Mouse (Mus musculus) liver, embryonic 13.5 days (tissue): Measurements from ENCODE around the gene Rabgap1l. TPM values are rescaled to one million over a fixed set of nuclear protein-coding genes. Genes with fewer than 3 reads are reported as not detected.

Source experiments
- ATAC-seq: fragments of 200-750 bp; cut with Nextera tagmentation; 2 replicates; pipeline ENCODE4 v1.8.0; 2017; ENCODE audit warnings: low read depth, mild to moderate bottlenecking, moderate number of reproducible peaks, moderate library complexity
- DNase-seq: peaks from one replicate; pipeline ENCODE4 v3.0.0; 2022
- H3K27ac ChIP-seq: fragments of 300-500 bp; sonication (generic); 2 replicates; pipeline ENCODE4 v1.5.1; 2015; ENCODE audit warnings: moderate library complexity, mild to moderate bottlenecking, inconsistent platforms
- H3K27me3 ChIP-seq: fragments of 300-500 bp; sonication (generic); 2 replicates; pipeline ENCODE4 v1.6.1; 2015; ENCODE audit warnings: mild to moderate bottlenecking, inconsistent platforms
- H3K36me3 ChIP-seq: fragments of 300-500 bp; sonication (generic); 2 replicates; pipeline ENCODE4 v1.6.1; 2015; ENCODE audit warnings: mild to moderate bottlenecking, inconsistent platforms
- H3K4me1 ChIP-seq: fragments of 300-500 bp; sonication (generic); replicated peaks from 2 replicates; pipeline ENCODE4 v1.6.1; 2015; ENCODE audit warnings: inconsistent platforms
- H3K4me2 ChIP-seq: fragments of 300-500 bp; sonication (generic); 2 replicates; pipeline ENCODE4 v1.6.1; 2015; ENCODE audit warnings: inconsistent platforms, mild to moderate bottlenecking, moderate library complexity
- H3K4me3 ChIP-seq: fragments of 300-500 bp; sonication (generic); replicated peaks from 2 replicates; pipeline ENCODE4 v1.5.1; 2015; ENCODE audit warnings: mild to moderate bottlenecking, inconsistent platforms
- H3K9ac ChIP-seq: fragments of 300-500 bp; sonication (generic); 2 replicates; pipeline ENCODE4 v1.6.1; 2015; ENCODE audit warnings: mild to moderate bottlenecking, inconsistent platforms
- H3K9me3 ChIP-seq: fragments of 300-500 bp; sonication (generic); replicated peaks from 2 replicates; pipeline ENCODE4 v1.6.1; 2016; ENCODE audit warnings: inconsistent platforms
- WGBS: fragments of 180-500 bp; shearing (Covaris S2); methylation state at CpG from one replicate; pipeline ENCODE4 v1.1.7; 2015; ENCODE audit not compliant: insufficient replicate concordance; 5-methylcytosine and 5-hydroxymethylcytosine counted together
- polyA plus RNA-seq: library from polyadenylated mRNA; unstranded; fragments of >200 nt; fragmentation: Nextera tagmentation; extraction: Ambion mirVana; gene quantifications from 2 replicates; pipeline ENCODE4 v1.2.1, GENCODE M21; 2015

Rabgap1l gene
- polyA plus RNA-seq = 37.5 and 41.6 TPM in 2 replicates

DNA sequence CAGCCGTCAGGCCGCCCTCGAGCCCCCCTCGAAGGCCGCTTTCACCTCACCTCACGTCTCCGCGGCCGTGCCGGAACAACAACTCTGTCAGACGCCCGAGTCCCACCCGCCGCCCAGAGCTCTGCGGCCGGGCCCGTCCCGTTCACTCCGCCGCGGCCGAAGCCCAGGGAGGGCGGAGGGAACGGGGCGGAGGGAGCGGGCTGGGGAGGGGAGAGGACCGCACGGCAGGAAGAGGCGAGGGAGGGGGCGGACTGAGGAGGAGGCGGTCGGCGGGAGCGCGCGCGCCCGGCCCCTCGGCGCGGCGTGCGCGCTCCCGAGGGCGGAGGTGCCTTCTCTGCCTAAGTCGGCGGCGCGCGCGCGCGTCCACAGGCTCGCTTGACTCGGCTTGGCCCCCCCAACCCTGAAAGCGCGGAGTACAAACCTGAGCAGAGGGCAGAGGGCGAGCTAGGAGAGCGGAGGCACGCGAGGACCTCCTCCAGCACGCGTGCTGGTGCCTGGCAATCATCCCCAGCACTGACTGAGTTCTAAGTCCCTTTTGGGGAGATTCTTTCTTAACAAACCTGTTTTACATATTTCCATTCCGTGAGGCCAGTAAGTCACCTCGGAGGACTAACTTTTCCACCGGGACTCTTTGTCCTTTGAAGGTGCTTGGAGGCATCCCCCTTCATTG is at the start of gene Rabgap1l:
TSS of gene Rabgap1l (minus strand) at position 526 of the 670 bp plus-strand sequence.
- ATAC-seq = peak; percentile 89
- Histone ChIP-seq H3K9me3 (no peaks in the 10 kb centered on the region), H3K4me1 (peaks cover 57% of the 10 kb centered on the region), H3K27ac (peak within 1 kb of the TSS; percentile 97), H3K4me2 (peak within 1 kb of the TSS; percentile 84), H3K36me3 (no peaks in the 10 kb centered on the region), H3K4me3 (peak within 1 kb of the TSS; percentile 99), H3K27me3 (no peaks in the 10 kb centered on the region), H3K9ac (peak within 1 kb of the TSS; percentile 99)
- WGBS = under 1% methylated on average over 65 of the region's 67 CpGs
- peak; percentile 78 for DNase-seq

- no peak for DNase-seq
- H3K4me3 ChIP-seq = no peak overlapping the region
- no peak for ATAC-seq
- 78% methylated on average over 10 of the region's 10 CpGs for WGBS
- peaks cover 29% of the 10 kb centered on the region for H3K4me1 ChIP-seq
- H3K27ac ChIP-seq = no peak overlapping the region
- H3K9me3 ChIP-seq = no peaks in the 10 kb centered on the region
- no peaks in the 10 kb centered on the region for H3K27me3 ChIP-seq
- no peaks in the 10 kb centered on the region for H3K36me3 ChIP-seq
- no peak overlapping the region for H3K4me2 ChIP-seq
- no peak overlapping the region for H3K9ac ChIP-seq
These were observed 49.6 kb upstream of the Rabgap1l start for GRCm38 (mm10) chr1:160842567-160842966.

- H3K9ac ChIP-seq = no peak overlapping the region
- H3K4me3 ChIP-seq = no peak overlapping the region
- ATAC-seq = no peak
These were observed 47.6 kb upstream of the Rabgap1l start for GRCm38 (mm10) chr1:160840618-160841017.

GRCm38 (mm10) chr1:160839095-160839494 is 46.1 kb upstream of the Rabgap1l start:
- H3K4me2 ChIP-seq = no peak overlapping the region
- H3K4me3 ChIP-seq = no peak overlapping the region
- H3K9ac ChIP-seq = no peak overlapping the region
- WGBS = 25% methylated on average over 4 of the region's 4 CpGs
- ATAC-seq (no peak; the same call in 1 of the 2 replicates), DNase-seq (no peak)
- no peak overlapping the region; the same call in 1 of the 2 replicates for H3K27ac ChIP-seq
- no peaks in the 10 kb centered on the region for H3K27me3 ChIP-seq
- H3K9me3 ChIP-seq = no peaks in the 10 kb centered on the region
- H3K4me1 ChIP-seq = peaks cover 15% of the 10 kb centered on the region
- no peaks in the 10 kb centered on the region for H3K36me3 ChIP-seq

More at GRCm38 (mm10) chr1:160840618-160841017, 47.6 kb upstream of the Rabgap1l start:
- H3K9me3 ChIP-seq = no peaks in the 10 kb centered on the region
- WGBS = 49% methylated on average over 5 of the region's 5 CpGs
- H3K36me3 ChIP-seq = no peaks in the 10 kb centered on the region
- no peak for DNase-seq
- H3K4me2 ChIP-seq = no peak overlapping the region
- no peaks in the 10 kb centered on the region for H3K27me3 ChIP-seq
- H3K4me1 ChIP-seq = peaks cover 29% of the 10 kb centered on the region
- no peak overlapping the region for H3K27ac ChIP-seq

DNA sequence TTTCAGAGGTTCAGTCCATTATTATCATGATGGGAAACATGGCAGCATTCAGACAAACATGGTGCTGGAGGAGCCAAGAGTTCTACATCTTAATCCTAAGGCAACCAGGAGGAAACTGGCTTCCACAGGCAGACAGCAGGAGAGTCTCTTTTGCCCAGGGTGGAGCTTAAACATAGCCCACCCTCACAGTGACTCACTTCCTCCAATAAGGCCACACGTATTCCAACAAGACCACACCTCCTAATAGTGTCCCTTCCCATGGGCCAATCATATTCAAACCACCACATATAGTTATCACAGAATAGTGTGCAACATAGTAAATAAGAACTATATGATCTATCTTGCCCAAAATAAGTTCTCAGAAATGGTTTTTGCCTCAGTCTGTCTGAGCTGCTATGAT is 41.4 kb upstream of the Rabgap1l start:
- no peak overlapping the region for H3K27ac ChIP-seq
- H3K36me3 ChIP-seq = no peaks in the 10 kb centered on the region
- 45% methylated on average over 1 of the region's 1 CpGs for WGBS
- ATAC-seq = peak; percentile 53; the same call in 1 of the 2 replicates
- no peaks in the 10 kb centered on the region for H3K27me3 ChIP-seq
- no peak overlapping the region for H3K4me2 ChIP-seq
- H3K9ac ChIP-seq = no peak overlapping the region
- DNase-seq = no peak
- peaks cover 8% of the 10 kb centered on the region for H3K4me1 ChIP-seq
- no peak overlapping the region for H3K4me3 ChIP-seq
- no peaks in the 10 kb centered on the region for H3K9me3 ChIP-seq

DNA sequence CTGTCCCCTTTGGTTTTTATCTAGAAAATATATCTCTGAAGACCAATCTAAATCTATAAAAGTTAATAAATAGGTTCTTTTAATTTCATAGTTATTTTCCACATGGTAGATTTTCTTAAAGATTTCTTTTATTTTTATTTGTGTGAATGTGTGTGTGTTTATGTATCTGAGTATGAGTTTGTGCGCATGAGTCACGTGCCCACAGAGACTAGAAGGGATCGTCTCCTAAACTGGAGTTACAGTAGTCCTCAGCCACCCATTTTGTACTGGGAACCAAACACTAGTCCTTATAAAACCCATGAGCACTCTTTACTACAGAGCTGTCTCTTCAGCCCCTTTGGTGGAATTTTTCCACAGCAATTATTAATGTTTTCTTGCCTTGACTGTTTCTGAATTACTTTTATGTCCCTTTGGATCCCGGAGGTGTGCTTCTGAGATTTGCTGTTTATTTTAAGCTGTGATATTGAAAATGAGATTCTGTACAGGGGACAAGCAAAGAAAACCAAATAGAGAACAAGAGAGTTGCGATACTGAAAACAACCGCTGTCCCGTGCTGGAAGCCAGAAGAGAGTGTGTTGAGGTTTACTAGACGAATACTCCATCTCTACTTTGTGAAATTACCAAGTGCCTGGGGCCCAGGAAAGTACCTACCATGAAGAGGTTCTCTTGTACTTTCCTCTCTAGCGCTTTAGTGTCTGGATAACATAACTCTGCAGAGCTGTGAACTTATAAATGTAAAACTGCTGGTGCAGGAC is 39.4 kb upstream of the Rabgap1l start:
- DNase-seq (no peak), ATAC-seq (no peak)
- H3K9ac ChIP-seq = no peak overlapping the region
- H3K36me3 ChIP-seq = no peaks in the 10 kb centered on the region
- no peak overlapping the region for H3K4me2 ChIP-seq
- H3K27ac ChIP-seq = no peak overlapping the region
- WGBS = 83% methylated on average over 9 of the region's 9 CpGs
- no peak overlapping the region for H3K4me3 ChIP-seq
- H3K27me3 ChIP-seq = no peaks in the 10 kb centered on the region
- H3K9me3 ChIP-seq = no peaks in the 10 kb centered on the region
- no peaks in the 10 kb centered on the region for H3K4me1 ChIP-seq

DNA sequence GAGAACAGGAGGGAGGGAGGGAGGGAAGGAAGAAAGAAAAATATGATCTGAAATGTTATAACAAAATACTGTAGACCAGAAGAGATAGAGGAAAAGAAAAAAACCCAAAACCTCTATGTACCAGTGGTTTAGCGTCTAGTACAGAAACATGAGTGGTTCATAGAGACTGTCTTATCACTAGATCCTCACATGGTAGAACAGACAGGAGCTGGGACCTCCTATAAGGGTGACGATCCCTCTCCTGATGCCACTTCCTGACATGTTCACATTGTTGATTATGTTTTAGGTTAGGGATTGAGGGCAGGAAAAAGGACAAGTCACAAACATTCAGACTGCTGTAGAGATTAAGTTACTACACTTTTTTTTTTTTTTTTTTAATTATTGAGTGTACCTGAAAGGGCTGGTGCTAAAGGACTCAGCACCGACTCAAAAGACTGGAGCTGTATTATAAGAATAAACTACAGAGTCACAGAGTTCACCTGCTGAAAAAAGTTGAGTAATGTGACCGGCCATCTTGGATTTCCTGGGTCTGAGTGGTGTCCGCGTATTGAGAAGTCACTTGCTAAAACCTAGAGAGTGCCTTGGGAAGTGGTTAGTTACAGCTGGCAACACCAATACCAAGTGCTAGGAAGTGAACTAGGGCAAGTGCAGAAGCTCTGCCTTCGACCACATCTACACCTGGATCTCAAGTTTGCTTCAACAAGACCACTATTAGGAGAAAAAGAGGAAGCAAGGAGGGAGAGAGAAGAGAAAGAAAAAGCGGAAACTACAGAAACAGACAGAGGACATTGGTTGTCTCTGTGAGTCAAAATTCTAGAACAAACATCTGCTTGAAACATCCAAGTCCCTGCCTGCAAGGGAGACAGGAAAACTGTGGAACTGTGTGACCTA is 37.8 kb upstream of the Rabgap1l start:
- no peaks in the 10 kb centered on the region for H3K27me3 ChIP-seq
- H3K9me3 ChIP-seq = no peaks in the 10 kb centered on the region
- ATAC-seq = peak; percentile 79
- no peak overlapping the region for H3K9ac ChIP-seq
- DNase-seq = no peak
- H3K27ac ChIP-seq = no peak overlapping the region
- no peak overlapping the region for H3K4me3 ChIP-seq
- no peak overlapping the region for H3K4me2 ChIP-seq
- H3K4me1 ChIP-seq = peaks cover 7% of the 10 kb centered on the region
- 46% methylated on average over 8 of the region's 8 CpGs for WGBS
- no peaks in the 10 kb centered on the region for H3K36me3 ChIP-seq

DNA sequence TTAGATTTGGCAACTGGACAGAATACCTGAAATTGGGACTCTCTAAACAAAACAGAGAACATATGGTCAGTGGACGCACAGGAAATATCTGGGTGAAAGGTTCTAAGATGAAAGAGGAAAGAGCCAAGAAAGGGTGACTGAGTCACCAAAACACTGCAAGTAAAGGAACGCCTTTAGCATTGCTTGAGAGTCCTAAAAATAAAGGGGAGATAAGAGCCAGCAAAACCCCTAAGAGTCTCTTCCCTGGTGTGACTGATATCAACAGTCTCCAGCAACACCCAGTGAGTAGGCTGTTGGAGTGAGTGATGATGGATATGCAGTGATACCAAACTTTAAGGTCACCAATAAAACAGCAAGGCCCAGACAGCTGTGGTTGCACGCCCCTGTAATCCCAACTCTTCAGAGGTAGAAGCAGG is 32.4 kb upstream of the Rabgap1l start:
- Histone ChIP-seq H3K4me3 (no peak overlapping the region), H3K4me1 (peaks cover 30% of the 10 kb centered on the region), H3K9me3 (no peaks in the 10 kb centered on the region), H3K9ac (peak overlapping the region; percentile 33; the same call in 1 of the 2 replicates), H3K36me3 (no peaks in the 10 kb centered on the region), H3K4me2 (peak overlapping the region; percentile 38), H3K27me3 (no peaks in the 10 kb centered on the region), H3K27ac (peak overlapping the region; percentile 81)
- DNase-seq = peak; percentile 70
- 14% methylated on average over 3 of the region's 3 CpGs for WGBS
- ATAC-seq = peak; percentile 99

DNA sequence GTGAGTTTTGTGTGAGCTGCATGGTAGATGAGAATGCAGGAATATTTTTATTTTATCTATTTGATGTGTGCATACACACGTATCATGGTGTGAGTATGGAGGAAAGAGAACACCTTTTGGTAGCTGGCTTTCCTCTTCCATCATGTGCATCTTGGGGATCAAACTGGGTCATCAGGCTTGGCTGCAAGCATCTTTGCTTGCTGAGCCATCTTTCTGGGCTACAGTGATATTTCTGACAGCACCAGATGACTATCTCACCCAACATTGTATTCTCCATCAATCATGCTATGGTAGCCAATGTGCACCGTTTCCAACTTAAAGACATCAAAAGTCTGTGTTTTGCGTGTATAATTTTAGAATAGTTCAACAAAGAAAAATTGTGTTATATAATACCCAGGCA is 30.6 kb upstream of the Rabgap1l start:
- no peak for ATAC-seq
- Histone ChIP-seq H3K9ac (no peak overlapping the region), H3K36me3 (no peaks in the 10 kb centered on the region), H3K4me1 (peaks cover 30% of the 10 kb centered on the region), H3K27ac (no peak overlapping the region), H3K4me3 (no peak overlapping the region), H3K4me2 (no peak overlapping the region), H3K27me3 (no peaks in the 10 kb centered on the region), H3K9me3 (no peaks in the 10 kb centered on the region)
- 90% methylated on average over 3 of the region's 3 CpGs for WGBS
- no peak for DNase-seq

- ATAC-seq (peak; percentile 61), DNase-seq (no peak)
- Histone ChIP-seq H3K9ac (no peak overlapping the region), H3K4me2 (no peak overlapping the region), H3K9me3 (0 out of 2 replicates have a peak, but pooled peaks cover 3% of the 10 kb centered on the region), H3K4me3 (no peak overlapping the region), H3K27me3 (no peaks in the 10 kb centered on the region), H3K4me1 (peaks cover 42% of the 10 kb centered on the region), H3K36me3 (no peaks in the 10 kb centered on the region), H3K27ac (no peak overlapping the region)
- WGBS = 66% methylated on average over 5 of the region's 5 CpGs
These were observed 21.2 kb upstream of the Rabgap1l start for GRCm38 (mm10) chr1:160814198-160814597.

DNA sequence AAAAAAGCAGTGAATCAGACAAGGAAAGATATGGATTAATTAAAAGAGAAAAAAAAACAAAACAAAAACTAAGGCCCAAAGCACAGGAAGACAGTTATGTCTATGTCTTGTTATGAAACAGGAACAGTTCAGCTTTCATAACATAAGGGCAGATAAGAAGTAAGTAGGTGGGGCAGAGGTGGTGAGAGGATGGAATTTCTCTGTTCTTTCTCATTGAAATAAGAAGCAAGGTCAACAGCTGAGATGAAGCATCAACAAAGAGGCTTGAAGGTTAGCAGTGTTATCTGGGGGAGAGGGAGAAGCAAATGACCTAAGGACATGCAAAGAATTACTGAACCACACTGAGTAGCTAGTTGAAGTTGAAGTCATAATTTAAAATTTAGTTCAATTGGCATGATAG is 19.4 kb upstream of the Rabgap1l start:
- H3K4me2 ChIP-seq = no peak overlapping the region
- peak; percentile 43; the same call in 1 of the 2 replicates for ATAC-seq
- no peaks in the 10 kb centered on the region for H3K27me3 ChIP-seq
- H3K36me3 ChIP-seq = no peaks in the 10 kb centered on the region
- no peak for DNase-seq
- no peak overlapping the region for H3K9ac ChIP-seq
- H3K27ac ChIP-seq = peak overlapping the region; percentile 16; the same call in 1 of the 2 replicates
- 0 out of 2 replicates have a peak, but pooled peaks cover 3% of the 10 kb centered on the region for H3K9me3 ChIP-seq
- H3K4me1 ChIP-seq = peaks cover 43% of the 10 kb centered on the region
- no peak overlapping the region for H3K4me3 ChIP-seq
